Mouse (Mus musculus) ES-Bruce4 (cell line): ENCODE data around the gene Cryaa.

ENCODE experiments used
- CTCF ChIP-seq: IDR thresholded peaks from one replicate; pipeline ENCODE4 v1.8.1; 2011; ENCODE audit warnings: low read depth, low read length
- EP300 ChIP-seq: IDR thresholded peaks from 2 replicates; pipeline ENCODE4 v1.6.1; 2011; ENCODE audit warnings: low read depth, low read length; ENCODE audit not compliant: insufficient read depth

DNA sequence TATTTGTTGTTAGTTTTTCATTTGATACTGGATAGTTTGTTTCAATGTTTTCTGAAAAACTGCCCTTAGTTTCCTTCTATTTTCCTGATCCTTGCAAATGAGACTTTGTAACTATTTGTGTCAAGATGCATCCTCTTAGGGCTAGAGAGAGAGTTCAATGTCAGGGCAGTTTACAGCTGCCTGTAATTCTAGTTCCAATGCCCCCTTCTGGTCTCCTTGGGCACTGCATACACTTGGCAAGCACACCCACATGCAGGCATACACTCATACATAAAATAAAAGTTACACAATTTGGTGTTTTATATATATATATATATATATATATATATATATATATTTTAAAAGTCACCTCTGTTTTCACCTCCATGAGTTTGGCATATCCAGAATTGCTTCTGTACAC is 14.8 kb upstream of the Cryaa start:
- TF ChIP-seq EP300 (no peak), CTCF (peak; percentile 2)
